Mouse (Mus musculus) 3T3-L1 (cell line): ENCODE data around the gene Ccnt1.
A peak's percentile ranks its signal among the peaks of the same experiment; 100 is the strongest.

Source experiments
- DNase-seq: peaks from one replicate; pipeline ENCODE4 v3.0.0-alpha.2; 2015; ENCODE audit warnings: low read depth, low spot score

Ccnt1 gene

GRCm38 (mm10) chr15:98570873-98571538, at the start of gene Ccnt1, which contains the start of gene 4930415O20Rik:
Ccnt1 (minus strand) TSS chr15:98570923.
4930415O20Rik (plus strand) TSS chr15:98571004.
- DNase-seq = peak; percentile 62

- peak; percentile 93 for DNase-seq
Measured at GRCm38 (mm10) chr15:98617176-98617537, 46.4 kb upstream of the Ccnt1 start.

GRCm38 (mm10) chr15:98616362-98617175, 45.8 kb upstream of the Ccnt1 start:
- no peak for DNase-seq

GRCm38 (mm10) chr15:98615751-98616150, 45.0 kb upstream of the Ccnt1 start:
- no peak for DNase-seq

GRCm38 (mm10) chr15:98614971-98615370, 44.2 kb upstream of the Ccnt1 start:
- no peak for DNase-seq

GRCm38 (mm10) chr15:98614551-98614950, 43.8 kb upstream of the Ccnt1 start:
- DNase-seq = no peak

- DNase-seq = no peak
Measured at GRCm38 (mm10) chr15:98612229-98612628, 41.5 kb upstream of the Ccnt1 start.

GRCm38 (mm10) chr15:98610131-98610633, 39.5 kb upstream of the Ccnt1 start:
- no peak for DNase-seq

- DNase-seq = peak; percentile 43
Measured at GRCm38 (mm10) chr15:98609331-98610130, 38.8 kb upstream of the Ccnt1 start, which contains the start of gene Adcy6. Adcy6 (minus strand) TSS chr15:98610076.

GRCm38 (mm10) chr15:98608784-98609250, 38.1 kb upstream of the Ccnt1 start:
- DNase-seq = no peak

- peak; percentile 75 for DNase-seq
Measured at GRCm38 (mm10) chr15:98608058-98608783, 37.5 kb upstream of the Ccnt1 start.

- peak; percentile 83 for DNase-seq
Measured at GRCm38 (mm10) chr15:98607557-98607956, 36.8 kb upstream of the Ccnt1 start.

GRCm38 (mm10) chr15:98606739-98607138, 36.0 kb upstream of the Ccnt1 start:
- DNase-seq = no peak

GRCm38 (mm10) chr15:98606051-98606536, 35.4 kb upstream of the Ccnt1 start:
- no peak for DNase-seq

GRCm38 (mm10) chr15:98604041-98604575, 33.4 kb upstream of the Ccnt1 start:
- DNase-seq = no peak

GRCm38 (mm10) chr15:98602921-98603458, 32.3 kb upstream of the Ccnt1 start:
- peak; percentile 65 for DNase-seq

GRCm38 (mm10) chr15:98602191-98602881, 31.6 kb upstream of the Ccnt1 start:
- DNase-seq = peak; percentile 87

GRCm38 (mm10) chr15:98601832-98602190, 31.1 kb upstream of the Ccnt1 start:
- peak; percentile 32 for DNase-seq

GRCm38 (mm10) chr15:98600036-98600709, 29.4 kb upstream of the Ccnt1 start:
- no peak for DNase-seq
